Mouse (Mus musculus): Measurements from ENCODE around the gene Fads3.

Gene Fads3

DNA sequence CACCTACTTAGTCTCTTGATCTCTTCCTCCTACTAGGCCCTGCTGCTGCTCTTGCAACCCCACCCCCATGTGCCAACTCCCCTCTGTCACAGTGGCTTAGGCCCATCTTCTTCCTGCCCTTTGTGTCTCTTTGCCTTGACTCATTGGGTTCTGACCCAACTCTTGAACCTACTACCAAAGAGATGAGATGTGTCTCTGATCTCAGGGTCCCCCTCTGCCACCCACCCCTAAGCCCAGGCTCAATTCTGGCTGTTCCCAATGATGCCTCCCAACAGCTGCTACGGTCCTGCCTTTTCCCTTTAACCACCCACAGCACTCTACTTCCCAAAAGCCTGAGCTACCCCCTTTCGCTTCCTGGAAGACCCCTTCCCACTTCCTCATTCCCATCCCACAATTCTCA is 19.4 kb upstream of the Fads3 start:
- DNase-seq (ENCODE audit: low spot score) = no peak

DNA sequence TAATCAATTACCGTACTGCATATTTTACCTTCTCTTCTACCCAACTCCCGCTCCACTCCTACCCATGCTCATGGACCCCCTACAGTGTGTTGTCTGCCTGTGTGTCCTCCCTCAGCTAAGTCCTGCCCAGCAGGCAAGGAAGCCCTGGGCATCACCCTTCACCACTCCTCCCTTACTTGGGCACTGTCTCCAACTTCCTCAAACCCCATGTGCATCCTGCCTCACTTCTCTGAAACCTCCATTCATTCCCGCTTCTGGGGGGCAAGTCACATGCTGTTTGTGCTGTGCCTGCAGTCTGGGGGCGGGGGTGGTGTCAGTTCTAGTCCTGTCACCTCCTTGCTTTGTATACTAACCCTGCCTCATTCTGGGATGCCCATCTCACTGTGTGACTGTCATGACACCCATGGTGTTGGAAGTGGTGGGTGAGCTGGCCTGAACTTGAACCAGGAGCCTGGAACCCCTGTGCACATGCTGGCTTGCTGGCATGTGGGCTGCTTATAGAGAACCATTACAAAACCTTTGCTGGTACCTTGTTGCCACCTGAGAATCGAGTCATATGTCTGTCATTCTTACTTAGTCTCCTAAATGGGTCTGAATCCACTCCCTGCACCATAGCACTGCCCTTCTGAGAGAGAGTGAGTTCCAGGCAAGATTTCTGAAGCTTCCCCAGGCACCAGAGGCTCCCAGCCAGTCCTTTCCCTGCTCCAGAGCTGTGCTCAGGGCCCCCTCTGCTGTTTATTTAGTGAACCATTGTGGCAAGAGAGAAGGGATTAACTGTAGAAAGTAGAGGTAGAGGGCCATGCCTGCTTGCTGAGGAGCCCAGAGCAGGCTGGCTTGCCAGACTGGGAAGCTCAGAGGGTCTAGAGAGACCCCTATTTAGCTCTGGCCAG is 18.7 kb upstream of the Fads3 start:
- DNase-seq (ENCODE audit: low spot score) = peak; percentile 42

DNA sequence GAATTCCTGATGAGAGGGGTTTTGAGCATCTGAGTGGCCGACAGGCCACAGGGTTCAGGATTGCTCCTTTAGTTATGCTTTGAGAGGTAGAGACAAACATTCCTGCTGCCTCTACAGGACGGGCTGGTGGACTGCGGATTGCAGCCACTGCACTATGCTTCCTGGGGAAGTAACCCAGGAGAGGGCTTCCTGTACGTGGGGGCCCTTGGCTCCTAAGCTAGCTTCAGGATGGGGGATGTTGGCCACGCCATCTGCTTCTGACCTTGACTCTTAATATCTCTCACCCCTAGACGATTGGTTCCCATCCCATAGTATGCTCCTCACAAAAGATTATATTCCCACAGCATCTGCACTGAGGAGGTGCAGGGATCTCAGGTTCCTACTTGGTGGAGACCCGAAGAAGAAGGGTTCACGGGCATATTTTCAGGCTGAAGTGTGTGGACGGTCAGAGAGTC is 18.0 kb upstream of the Fads3 start:
- no peak for DNase-seq (ENCODE audit: low spot score)

DNA sequence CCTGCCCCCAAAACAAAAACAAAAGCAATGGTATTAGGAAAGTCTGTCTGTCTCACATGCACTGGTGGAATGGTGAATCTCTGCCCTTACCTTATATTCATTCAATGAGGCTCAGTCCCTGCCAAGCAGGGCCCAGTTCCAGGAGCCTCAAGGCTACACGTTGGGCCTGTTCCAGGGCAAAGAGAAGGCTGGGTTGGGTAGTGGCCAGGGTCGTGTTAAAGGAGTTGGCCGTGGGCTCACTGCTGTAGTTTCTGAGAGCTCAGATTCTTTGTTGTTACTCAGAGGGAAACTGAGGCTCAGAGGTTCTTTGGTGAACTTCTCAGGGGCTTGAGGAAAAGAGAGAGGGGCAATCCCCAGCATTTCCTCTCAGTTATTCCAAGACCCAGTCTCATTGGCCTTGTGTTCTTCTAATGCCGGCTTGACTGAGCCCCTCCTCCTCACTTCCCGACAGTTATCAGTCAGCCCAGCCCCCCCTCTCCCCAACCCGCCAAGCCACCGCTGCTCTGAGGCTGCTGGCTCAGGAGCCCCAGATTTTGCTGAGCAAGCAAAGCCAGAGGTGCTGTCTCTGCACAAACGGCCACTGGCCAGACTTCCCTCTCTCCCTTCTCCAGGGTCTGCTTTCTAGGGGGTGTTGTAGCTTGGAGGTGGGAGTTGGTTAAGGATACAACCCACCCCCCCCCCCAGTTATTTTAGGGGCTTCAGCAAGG is 16.0 kb upstream of the Fads3 start:
- DNase-seq (ENCODE audit: low spot score) = peak; percentile 86

DNA sequence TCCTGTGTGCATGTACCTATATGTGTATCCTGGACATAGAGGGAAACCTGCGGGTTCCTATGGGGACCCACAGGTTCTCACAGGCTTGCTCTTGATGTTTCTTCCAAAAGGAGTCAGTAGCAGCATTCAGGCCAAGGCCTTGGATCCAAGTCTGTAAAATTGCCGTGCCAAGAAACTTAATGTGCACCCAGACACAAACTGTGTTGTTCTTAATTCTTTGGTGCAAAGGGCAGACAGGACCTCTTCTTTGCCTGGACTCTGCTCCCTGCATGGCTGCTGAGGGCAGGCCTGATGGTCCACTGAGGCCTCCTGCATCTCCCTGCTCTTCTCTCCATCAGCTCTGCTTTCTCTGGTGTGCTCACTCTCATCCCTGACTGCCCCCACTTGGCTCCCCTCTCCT is 11.6 kb upstream of the Fads3 start:
- DNase-seq (ENCODE audit: low spot score) = no peak

DNA sequence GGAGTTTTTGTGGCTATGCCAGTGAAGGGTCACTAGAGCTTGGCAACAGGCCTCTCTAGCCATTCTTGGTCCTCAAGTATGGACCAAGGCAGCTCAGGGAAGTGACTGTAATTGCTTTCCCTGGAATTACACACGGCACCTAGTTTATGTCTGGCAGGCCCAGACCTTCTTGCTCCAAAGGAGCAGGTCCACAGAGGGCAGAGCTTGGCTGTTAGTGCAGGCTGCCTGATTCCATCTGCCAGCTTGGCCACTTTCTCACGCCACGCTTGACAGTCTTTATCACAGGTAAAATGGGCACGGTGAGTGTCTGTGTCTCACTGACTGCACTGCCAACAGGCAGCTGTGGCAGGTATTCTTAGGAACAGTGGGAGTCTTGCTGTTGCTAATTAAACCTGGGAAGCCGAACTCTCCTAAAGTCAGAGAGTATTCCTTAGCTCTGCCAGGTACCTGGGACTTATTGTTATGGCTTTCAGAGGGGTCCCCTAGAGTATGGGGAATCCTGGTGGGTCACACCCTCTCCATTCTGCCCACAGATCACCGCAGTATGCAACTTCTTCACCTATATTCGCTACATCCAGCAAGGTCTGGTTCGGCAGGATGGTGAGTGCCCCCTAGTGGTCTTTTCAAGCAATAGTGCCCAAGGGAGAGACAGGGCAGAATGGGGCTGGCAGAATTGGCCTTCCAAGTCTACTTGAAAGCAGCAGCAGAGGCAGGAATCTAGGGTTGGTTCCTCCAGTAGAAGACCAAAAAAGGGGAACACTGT is 8.0 kb upstream of the Fads3 start:
- no peak for DNase-seq (ENCODE audit: low spot score)

DNA sequence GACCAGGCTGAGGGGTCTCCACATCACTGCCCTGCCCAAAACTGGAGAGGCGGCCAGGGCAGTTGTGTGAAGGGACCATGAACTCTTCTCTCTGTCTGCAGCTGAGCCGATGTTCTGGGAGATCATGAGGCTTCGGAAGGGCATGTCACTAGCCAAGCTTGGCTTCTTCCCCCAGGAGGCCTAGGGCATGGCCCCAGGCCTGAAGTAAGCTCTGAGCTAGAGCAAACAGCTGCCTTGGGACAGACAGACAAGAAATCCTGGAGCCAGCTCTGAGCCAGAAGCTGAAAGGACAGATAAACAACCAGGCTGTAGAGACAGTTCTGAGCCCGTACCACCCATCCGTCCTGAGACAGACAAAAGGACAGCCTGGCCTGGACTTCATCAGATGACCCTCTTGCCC is 7.0 kb upstream of the Fads3 start:
- no peak for DNase-seq (ENCODE audit: low spot score)

DNA sequence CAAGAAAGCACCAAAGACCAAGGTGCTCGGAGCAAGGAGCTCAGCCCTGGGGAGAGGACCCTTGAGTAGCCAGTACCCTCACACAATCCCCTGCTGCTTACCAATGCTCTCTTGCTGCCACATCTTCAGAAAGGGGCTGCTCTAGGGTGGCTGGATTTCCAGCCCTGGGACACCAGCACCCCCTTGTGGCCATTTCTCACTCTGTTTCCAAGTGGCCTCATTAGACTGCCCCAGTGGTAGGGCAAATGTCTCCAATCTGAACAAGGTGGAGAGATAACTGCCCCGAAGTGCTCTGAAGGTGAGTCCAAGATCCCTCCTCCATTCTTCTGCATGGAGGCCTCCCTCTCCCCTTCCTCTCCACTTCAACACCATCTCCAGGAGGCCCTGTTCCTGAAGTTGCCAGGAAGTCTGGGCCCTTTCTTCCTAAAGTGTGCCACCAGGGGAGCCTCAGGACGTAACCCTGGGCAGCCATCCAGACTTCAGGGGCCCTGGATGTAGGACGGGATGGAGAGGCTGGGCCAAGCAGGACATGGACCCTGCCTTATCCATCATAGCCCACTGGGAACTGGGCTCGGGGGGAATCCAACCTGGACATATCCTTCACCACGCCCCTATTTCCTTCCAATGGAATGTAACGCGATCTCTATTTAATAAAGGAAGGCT is 6.5 kb upstream of the Fads3 start:
- no peak for DNase-seq (ENCODE audit: low spot score)

DNA sequence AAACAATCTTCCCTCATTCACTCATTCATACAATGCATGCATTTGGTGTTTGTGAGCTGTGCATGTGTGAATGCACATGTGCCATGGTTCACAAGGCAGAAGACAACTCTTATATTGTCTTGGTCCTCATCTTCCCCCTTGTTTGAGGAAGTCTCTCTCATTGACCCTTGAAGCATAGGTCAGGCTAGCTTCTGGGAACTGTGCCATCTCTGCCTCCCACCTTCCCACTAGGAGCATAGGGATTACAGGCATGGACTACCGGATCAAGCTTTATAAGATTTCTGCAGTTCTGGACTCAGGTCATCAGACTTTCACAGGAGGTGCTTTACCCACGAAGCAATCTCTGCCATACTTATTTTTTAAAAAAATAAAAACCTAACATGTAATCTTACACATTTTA is 3.8 kb upstream of the Fads3 start:
- DNase-seq (ENCODE audit: low spot score) = no peak

DNA sequence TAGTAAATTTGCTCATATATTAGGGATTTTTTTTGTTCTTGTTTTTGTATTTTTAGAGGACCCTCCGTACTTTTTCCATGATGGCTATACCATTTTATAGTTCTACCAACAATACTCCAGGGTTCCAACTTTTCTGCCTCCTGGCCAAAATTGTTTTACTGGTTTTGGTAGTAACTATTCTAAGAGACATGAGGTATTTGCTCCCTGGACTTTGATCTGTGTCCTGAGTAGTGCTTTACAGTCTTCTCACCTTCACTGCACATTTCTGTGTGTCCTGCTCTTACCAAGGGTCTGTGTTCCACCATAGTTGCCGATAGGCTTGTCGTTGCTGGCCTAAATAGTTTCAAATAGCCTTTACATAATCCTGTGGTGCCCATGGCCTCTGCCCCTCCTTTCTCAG is 3.0 kb upstream of the Fads3 start:
- DNase-seq (ENCODE audit: low spot score) = no peak

DNA sequence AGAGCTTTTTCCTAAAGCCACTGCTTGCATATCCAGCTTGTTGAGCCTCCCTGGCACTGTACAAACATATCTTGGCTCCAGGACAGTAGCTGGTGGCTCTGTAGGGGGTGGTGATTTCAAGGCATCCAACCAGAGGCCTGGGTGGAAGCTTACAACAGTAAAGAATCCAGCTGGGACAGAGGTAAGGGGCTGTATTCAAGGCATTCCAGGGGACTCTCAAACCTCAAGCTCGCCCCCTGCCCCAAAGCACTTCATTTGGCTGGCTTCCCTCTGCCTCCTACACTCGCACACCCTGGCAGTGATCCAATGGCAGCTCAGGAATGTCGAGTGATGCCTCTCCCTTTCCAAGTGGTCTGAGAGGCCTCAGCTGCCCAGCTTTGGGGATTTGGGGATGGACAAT is 2.5 kb upstream of the Fads3 start:
- no peak for DNase-seq (ENCODE audit: low spot score)

DNA sequence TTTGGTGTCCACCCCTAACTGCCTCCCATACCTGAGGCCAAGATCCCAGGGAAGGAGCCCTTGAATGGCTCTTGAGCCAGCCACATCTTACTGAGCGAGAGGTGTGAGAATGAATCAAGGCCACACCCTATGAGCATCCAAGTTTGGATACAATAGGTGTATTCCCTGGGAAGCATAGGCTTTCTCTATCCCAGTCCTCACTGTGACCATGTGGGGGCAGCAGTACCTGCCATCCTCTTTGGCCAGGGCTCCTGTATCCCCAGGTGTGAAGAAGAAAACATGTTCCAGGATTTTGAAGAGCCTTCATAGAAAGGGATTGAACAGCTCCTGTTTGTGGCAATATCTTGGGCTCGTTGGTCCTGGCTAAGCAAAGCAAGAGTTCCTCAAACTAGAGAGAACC is 1.8 kb upstream of the Fads3 start:
- DNase-seq (ENCODE audit: low spot score) = no peak

DNA sequence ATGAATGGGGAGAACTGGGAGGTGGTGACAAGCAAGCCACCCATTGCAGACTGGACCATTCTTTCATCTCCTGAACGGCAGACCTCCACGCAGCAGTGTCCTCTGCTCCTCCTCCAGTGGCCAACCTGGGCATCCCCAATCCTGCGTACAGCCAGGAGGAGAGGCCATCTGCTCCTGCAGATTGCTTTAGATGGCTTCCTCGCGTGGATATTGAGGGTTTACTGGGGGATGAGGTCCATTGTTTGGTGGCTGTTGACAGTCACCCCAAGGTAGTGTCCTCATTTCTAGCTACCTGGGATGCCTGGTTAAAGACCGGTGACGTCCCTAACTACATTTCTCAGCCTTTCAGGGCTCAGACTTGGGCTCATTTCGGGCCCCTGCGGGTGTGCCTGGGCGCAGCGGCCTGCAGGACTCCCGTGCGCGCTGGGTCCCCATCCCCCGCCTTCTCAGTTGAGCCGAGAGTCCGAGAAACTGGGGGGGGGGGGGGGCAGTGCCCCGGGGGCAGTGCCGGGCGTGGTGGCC is 442 bp upstream of the Fads3 start:
- DNase-seq (ENCODE audit: low spot score) = no peak

DNA sequence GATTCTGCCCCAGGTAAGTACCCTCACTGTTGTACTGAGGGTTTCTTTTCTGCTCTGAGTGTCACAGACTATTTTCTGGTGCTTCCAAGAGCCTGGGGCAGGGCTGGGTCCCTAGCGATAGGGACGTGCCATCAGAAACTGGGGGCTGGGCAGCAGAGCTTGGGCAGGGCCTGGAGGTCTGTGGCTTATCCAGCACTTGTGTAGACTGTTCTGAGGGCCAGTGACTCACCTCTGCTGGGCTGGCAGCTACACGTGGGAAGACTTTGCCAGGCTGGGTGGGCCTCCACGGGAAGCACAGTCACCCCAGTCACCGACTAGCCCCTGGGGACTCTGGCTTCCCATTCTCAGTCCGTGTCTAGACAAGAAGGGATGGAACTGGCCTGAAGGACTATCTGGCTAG is 863 bp downstream of the Fads3 start:
- no peak for DNase-seq (ENCODE audit: low spot score)

DNA sequence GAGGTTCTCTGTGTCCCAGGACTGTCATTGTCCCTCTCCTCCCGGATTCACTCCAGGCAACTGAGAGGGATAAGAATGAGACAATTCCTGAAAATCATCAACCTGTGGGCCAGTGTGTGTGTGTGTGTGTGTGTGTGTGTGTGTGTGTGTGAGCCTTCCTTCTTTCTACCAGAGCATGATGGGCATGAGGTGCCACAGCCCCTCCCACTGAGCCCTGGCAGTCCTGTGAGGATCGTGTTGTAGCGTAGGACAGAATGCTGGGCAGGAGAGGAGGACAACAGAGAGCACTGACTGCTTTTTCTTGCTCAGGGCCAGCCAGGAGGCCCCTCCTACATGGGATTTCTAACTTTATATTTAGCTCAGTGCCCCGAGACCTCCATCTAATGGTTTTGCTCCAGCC is 1.4 kb downstream of the Fads3 start:
- DNase-seq (ENCODE audit: low spot score) = no peak

DNA sequence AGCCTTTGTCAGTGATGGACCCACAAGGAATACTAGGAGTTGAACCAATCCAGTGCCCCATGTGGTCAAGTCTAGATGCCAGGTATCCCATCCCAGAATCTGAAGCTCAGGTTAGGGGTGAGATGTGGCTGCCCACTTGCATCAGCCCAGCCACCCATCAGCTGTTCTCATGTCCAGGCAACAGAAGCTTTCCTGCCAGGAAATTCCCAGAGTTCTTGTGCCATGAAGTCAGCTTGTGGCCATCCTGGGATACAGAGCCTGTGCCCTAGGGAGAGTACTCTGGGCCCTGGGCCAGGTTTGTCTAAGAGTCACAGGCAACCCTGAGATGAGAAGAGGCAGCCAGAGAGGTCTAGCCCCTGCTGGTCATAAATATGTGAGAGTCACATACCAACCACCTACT is 2.3 kb downstream of the Fads3 start:
- no peak for DNase-seq (ENCODE audit: low spot score)

DNA sequence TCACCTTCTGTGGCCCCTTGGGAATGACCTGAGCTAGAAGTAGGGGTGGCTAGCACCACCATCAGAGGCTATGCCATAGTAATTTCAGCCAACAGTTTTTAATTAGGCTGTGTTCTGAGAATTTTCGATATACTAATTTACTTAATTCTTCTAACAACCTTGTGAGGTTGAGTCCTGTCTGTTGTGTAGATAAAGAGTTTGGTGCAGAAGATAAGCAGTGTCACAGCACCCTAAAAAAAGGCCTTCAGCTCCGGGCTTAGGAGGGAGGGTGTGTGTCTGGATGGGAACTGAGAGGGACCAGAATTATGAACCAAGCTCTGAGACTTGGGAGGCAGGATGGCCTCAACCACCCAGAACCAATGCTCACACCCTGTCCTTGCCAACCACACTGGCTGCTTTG is 4.3 kb downstream of the Fads3 start:
- no peak for DNase-seq (ENCODE audit: low spot score)

DNA sequence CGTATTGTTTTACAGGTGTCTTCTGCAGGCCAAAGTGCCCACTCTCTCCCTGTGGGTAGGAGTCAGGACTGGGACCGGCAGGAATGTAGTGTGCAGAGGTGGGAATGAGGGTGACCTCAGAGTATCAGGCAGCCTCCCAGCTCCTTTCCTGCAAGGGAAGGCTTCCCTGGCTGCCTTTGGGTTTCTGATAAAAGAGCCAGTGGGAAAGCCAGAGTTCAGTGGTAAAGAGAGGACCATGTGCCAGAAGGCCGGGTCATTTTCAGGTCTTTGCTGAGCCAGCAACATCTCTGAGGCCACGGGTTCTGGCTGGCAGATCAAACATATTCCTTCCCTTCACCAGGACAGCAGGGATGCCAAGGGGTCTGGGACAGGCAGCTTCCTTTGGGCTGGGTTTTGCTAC is 5.0 kb downstream of the Fads3 start:
- DNase-seq (ENCODE audit: low spot score) = no peak

DNA sequence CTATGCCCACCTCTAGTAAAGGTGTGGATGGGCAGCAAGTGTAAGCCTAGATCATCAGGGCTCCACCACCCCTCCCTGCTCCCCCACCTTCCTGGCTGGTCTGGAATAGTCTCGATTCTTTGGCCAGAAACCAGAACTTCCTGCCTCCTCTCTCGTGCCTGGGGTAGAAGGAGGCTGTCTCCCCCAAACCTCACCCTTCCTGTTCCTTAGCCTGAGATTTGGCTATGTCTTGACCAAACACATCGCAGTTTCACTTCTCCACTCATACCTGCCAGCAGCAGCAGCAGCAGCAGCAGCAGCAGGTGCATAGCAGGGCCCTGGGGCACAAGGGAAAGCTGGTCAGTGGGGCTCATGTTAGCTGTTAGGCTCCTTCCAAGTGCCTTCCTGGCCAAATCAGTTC is 5.6 kb downstream of the Fads3 start:
- no peak for DNase-seq (ENCODE audit: low spot score)

DNA sequence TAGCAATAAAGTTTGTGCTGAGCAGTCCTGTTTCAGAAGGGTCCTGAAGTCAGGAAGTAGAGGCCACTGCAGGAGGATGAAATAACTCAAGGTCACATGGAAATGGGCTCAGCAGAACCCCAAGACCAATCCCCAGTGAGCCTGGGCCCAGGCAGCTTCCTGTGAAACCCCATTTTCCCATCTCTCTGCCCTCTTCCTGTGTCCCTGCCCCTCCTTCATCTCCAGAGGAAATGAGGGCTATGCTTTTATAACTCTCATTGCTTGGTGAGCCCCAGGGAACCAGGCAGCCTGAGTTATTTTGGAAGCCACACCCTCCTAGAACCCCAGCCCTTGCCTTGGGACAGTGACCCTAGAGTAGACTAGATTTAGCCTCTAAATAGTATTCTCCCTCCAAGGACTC is 8.2 kb downstream of the Fads3 start:
- no peak for DNase-seq (ENCODE audit: low spot score)

DNA sequence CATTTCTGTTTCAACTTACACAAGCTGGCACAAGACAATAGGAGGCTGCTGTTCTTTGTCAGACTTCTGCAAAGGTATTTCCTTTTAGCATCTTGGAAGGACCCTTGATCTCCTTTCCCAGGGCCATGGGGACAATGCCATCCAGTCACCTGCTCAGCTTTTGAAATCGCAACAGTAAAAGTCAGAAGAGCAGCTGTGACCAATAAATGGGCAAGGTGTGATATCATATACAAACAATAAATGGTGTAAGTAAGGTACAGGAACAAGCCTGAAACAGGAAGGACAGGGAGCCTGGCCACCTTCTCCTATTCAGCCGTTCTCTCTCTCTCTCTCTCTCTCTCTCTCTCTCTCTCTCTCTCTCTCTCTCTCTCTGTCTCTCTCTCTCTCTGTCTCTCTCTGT is 9.1 kb downstream of the Fads3 start:
- no peak for DNase-seq (ENCODE audit: low spot score)

DNA sequence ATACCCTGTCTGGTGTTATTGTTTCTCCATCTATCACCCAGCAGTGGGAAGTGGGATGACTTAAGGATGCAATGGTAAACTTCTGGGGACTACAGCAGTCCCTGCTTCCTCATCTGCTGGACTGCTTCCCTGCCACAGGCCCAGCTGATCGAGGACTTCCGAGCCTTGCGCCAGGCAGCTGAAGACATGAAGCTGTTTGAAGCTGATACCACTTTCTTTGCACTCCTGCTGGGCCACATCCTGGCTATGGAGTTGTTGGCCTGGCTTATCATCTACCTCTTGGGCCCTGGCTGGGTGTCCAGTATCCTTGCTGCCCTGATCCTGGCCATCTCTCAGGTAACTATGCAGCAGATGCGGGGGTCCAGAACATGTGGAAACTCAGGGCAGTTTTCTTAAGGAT is 11.3 kb downstream of the Fads3 start:
- no peak for DNase-seq (ENCODE audit: low spot score)

Measured in ovary, adult 18-20 months (tissue).